Mouse (Mus musculus) E14TG2a.4 (cell line): Measurements from ENCODE around the gene Fam71d.

ENCODE experiments used
- CTCF ChIP-seq: conservative IDR thresholded peaks from 2 replicates; pipeline ENCODE4 v1.5.1; 2014; ENCODE audit warnings: low read length
- NANOG ChIP-seq: IDR thresholded peaks from 2 replicates; pipeline ENCODE4 v1.6.1; 2014; ENCODE audit warnings: borderline replicate concordance, low read length, mixed read lengths

DNA sequence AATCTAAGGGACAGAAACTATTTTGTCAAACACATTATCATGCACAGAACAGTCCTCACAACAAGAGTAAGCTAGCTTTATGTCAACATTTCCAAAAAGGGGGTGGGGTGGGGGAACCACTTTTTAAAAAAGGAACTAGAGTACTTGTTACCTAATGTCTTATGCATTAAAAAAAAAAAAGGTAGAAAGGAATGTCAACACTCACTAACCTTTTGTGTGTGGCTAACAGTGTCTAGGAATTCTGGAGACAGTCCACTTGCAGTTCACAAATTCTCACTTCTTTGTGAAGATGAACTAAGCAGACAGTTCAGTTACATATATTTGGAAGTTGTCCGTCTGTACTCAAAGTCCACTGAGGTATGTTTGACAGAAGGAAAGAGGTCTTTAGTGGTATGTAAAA is 56.1 kb downstream of the Fam71d start:
- TF ChIP-seq CTCF (no peak), NANOG (no peak)
